Mouse (Mus musculus): ENCODE measurements around the gene Klhl10. TPM values are rescaled to one million over a fixed set of nuclear protein-coding genes. Genes with fewer than 3 reads are reported as not detected.

Gene Klhl10
- total RNA-seq, 2 experiments from 2014 or later = 0.53 to 0.99 TPM

- no peak for DNase-seq (ENCODE audit: low spot score in 2 of 2)
- intact Hi-C loops (cut with DNase I) = no loop called here
These were observed 63.4 kb downstream of the Klhl10 start for GRCm38 (mm10) chr11:100504990-100505660.

GRCm38 (mm10) chr11:100505997-100506396 is 64.3 kb downstream of the Klhl10 start:
- intact Hi-C loops (cut with DNase I) = no loop called here
- DNase-seq (ENCODE audit: low spot score in 2 of 2) = no peak

Small RNAs within 50 kb of the gene (microRNA-seq; reads per million reads assigned to microRNA genes)
- gene Gm27374 (0 reads per million in 2 experiments), gene Mir7116 (0 to 0.50 reads per million in 2 experiments)

Other genes with a start within 250 kb of the Klhl10 start
- 1 to 10 TPM; 3.7 to 4.3 TPM for gene Krt9, start 248.7 kb upstream of the Klhl10 start, total RNA-seq (2021)
- gene Krt14, start 234.4 kb upstream of the Klhl10 start, total RNA-seq (2021) = not detected
- gene Krt16, start 193.0 kb upstream of the Klhl10 start, total RNA-seq (2021) = not detected
- under 1 TPM in 1 of 2 experiments, not detected in 1; 0.30 TPM for gene Krt17, start 180.9 kb upstream of the Klhl10 start, total RNA-seq (2021)
- not detected for gene Krt42, start 172.0 kb upstream of the Klhl10 start, total RNA-seq (2021)
- gene Eif1, start 122.0 kb upstream of the Klhl10 start, total RNA-seq (2021) = 100 to 1,000 TPM; 820 to 888 TPM
- gene Gast, start 107.5 kb upstream of the Klhl10 start, total RNA-seq (2021) = not detected
- gene Hap1, start 85.8 kb upstream of the Klhl10 start, total RNA-seq (2021) = 100 to 1,000 TPM; 136 to 160 TPM
- gene Jup, start 44.2 kb upstream of the Klhl10 start, total RNA-seq (2021) = 10 to 100 TPM; 44.2 to 45.4 TPM
- gene P3h4, start 27.1 kb upstream of the Klhl10 start, total RNA-seq (2021) = 1 to 10 TPM; 7.2 to 7.5 TPM
- gene Fkbp10, start 26.2 kb upstream of the Klhl10 start, total RNA-seq (2021) = 1 to 10 TPM; 4.7 to 5.7 TPM
- gene Nt5c3b, start 109 bp upstream of the Klhl10 start, total RNA-seq (2021) = 10 to 100 TPM; 50.7 to 57.1 TPM
- 100 to 1,000 TPM in 1 of 2 experiments, 10 to 100 TPM in 1; 97.7 to 102 TPM for gene Klhl11, start 30.8 kb downstream of the Klhl10 start, total RNA-seq (2021)
- gene Acly, start 86.1 kb downstream of the Klhl10 start, total RNA-seq (2021) = 100 to 1,000 TPM; 114 to 124 TPM
- gene Ttc25, start 103.7 kb downstream of the Klhl10 start, total RNA-seq (2021) = 1 to 10 TPM in 1 of 2 experiments, under 1 TPM in 1; 0.55 to 1.3 TPM
- 100 to 1,000 TPM; 207 to 230 TPM for gene Cnp, start 133.0 kb downstream of the Klhl10 start, total RNA-seq (2021)
- gene Nkiras2, start 177.3 kb downstream of the Klhl10 start, total RNA-seq (2021) = 10 to 100 TPM; 13.7 to 14.7 TPM
- gene Dnajc7, start 178.3 kb downstream of the Klhl10 start, total RNA-seq (2021) = 100 to 1,000 TPM; 231 to 258 TPM

Data from left cerebral cortex, postnatal 25 days (tissue).